Mouse (Mus musculus): Measurements from ENCODE around the gene Stap1. TPM values are rescaled to one million over a fixed set of nuclear protein-coding genes. Genes with fewer than 3 reads are reported as not detected.

Stap1 gene
- total RNA-seq, 2 experiments from 2014 or later = not detected

GRCm38 (mm10) chr5:86113997-86114396 lies 42.5 kb downstream of the Stap1 start:
- no peak for DNase-seq (ENCODE audit: low spot score in 2 of 2)
- intact Hi-C loops (cut with DNase I) = no loop called here

DNA sequence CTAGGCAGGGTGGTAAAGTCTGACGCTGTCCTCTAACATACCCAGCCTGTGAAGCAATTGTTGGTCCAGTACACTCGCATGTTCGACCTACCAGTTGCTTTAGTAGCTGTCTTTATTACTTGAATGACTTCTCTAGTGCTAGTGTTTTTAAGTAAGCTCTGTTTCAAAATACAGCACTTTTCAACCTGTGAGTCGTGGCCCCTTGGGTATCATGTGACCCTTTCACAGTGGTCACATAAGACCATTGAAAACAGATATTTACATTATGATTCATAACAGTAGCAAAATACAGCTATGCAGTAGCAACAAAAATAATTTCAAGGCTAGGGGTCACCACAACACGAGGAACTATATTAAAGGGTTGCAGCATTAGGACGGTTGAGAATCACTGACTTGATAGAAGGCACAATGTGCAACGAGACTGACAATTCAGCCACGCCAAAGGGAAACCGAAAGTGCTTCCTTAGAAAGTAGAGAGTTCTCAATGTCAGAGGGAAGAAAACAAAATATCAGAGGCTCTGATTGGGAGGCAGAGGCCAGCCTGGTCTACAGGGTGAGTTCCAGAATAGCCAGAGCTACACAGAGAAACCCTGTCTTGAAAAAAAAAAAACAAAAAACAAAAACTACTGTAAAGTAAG lies 47.0 kb downstream of the Stap1 start:
- intact Hi-C loops (cut with DNase I) = no loop called here
- no peak for DNase-seq (ENCODE audit: low spot score in 2 of 2)

- intact Hi-C loops (cut with DNase I) = no loop called here
- DNase-seq (ENCODE audit: low spot score in 2 of 2) = no peak
These were observed 57.2 kb downstream of the Stap1 start for GRCm38 (mm10) chr5:86128749-86129148.

DNA sequence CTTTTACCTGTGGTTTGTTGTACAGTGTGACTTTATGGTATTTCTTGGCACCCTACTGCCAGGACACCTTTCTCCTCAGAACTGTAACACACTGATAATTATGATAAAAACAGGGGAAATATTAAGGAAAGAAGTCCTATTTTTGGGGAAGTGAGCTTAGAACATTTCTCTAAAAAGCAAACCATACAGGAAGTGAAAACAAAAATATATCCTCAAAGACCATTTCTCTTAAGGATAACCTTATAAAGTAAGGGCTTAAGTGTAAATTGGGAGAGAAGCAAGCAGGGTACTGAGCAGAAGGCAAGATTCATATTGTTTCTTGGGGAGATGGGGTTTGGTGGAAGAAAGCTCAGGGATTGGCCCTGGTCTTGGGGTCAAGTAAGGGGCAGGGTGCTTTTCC lies 58.3 kb downstream of the Stap1 start:
- DNase-seq (ENCODE audit: low spot score in 2 of 2) = no peak
- intact Hi-C loops (cut with DNase I) = no loop called here

Other genes starting within 250 kb of the Stap1 start
- 10 to 100 TPM; 20.3 to 21.8 TPM for gene Cenpc1, start 6.2 kb upstream of the Stap1 start, total RNA-seq (2021)
- 10 to 100 TPM; 23.5 to 24.7 TPM for gene Uba6, start 101.1 kb downstream of the Stap1 start, total RNA-seq (2021)
- gene Gnrhr, start 126.2 kb downstream of the Stap1 start, total RNA-seq (2021) = not detected
- not detected for gene Tmprss11c, start 217.6 kb downstream of the Stap1 start, total RNA-seq (2021)